Mouse (Mus musculus) kidney, postnatal 0 days (tissue): Measurements from ENCODE around the gene Olfr1381. TPM values are rescaled to one million over a fixed set of nuclear protein-coding genes. Genes with fewer than 3 reads are reported as not detected.
"Not testable (repeated sequence)": the region's sequence is repeated elsewhere in the genome, so short reads cannot be mapped to it uniquely, and the experiment has no call there.

Experiments used
- ATAC-seq: fragments of 200-750 bp; cut with Nextera tagmentation; replicated peaks from 2 replicates; pipeline ENCODE4 v1.8.0; 2017; ENCODE audit warnings: low read depth, moderate number of reproducible peaks, moderate TSS enrichment, moderate library complexity; ENCODE audit not compliant: low FRiP score
- DNase-seq: peaks from one replicate; pipeline ENCODE4 v3.0.0-alpha.2; 2016; ENCODE audit warnings: low spot score
- H3K27ac ChIP-seq: fragments of 300-500 bp; sonication (generic); 2 replicates; pipeline ENCODE4 v1.5.1; 2014; ENCODE audit warnings: mild to moderate bottlenecking
- H3K27me3 ChIP-seq: fragments of 300-500 bp; sonication (generic); 2 replicates; pipeline ENCODE4 v1.6.1; 2014; ENCODE audit warnings: low read length, mixed read lengths; ENCODE audit not compliant: insufficient read depth
- H3K36me3 ChIP-seq: fragments of 300-500 bp; sonication (generic); 2 replicates; pipeline ENCODE4 v1.6.1; 2014; ENCODE audit warnings: low read length, mixed read lengths; ENCODE audit not compliant: insufficient read depth
- H3K4me1 ChIP-seq: fragments of 300-500 bp; sonication (generic); replicated peaks from 2 replicates; pipeline ENCODE4 v1.6.1; 2014; ENCODE audit warnings: antibody characterized with exemption, low read length, mixed read lengths; ENCODE audit not compliant: insufficient read depth
- H3K4me2 ChIP-seq: fragments of 300-500 bp; sonication (generic); 2 replicates; pipeline ENCODE4 v1.6.1; 2014; ENCODE audit warnings: mild to moderate bottlenecking, low read length, moderate library complexity, mixed read lengths
- H3K4me3 ChIP-seq: fragments of 300-500 bp; sonication (generic); replicated peaks from 2 replicates; pipeline ENCODE4 v1.5.1; 2014; ENCODE audit warnings: low read depth, low read length
- H3K9ac ChIP-seq: fragments of 300-500 bp; sonication (generic); 2 replicates; pipeline ENCODE4 v1.6.1; 2014; ENCODE audit warnings: low read depth, low read length
- H3K9me3 ChIP-seq: fragments of 300-500 bp; sonication (generic); replicated peaks from 2 replicates; pipeline ENCODE4 v1.6.1; 2016; ENCODE audit warnings: low read length, inconsistent platforms, mixed read lengths
- CTCF ChIP-seq: IDR thresholded peaks from 2 replicates; pipeline ENCODE4 v1.5.1; 2016; ENCODE audit warnings: antibody characterized with exemption, low read depth, mild to moderate bottlenecking, moderate library complexity
- WGBS: fragments of 180-500 bp; shearing (Covaris S2); extraction: QIAGEN DNeasy Blood & Tissue Kit; methylation state at CpG from one replicate; pipeline ENCODE4 v1.1.7; 2014; 5-methylcytosine and 5-hydroxymethylcytosine counted together
- polyA plus RNA-seq: library from polyadenylated mRNA; unstranded; fragments of >200 nt; fragmentation: Nextera tagmentation; extraction: Ambion mirVana; gene quantifications from 2 replicates; pipeline ENCODE4 v1.2.1, GENCODE M21; 2015

Olfr1381 gene
- polyA plus RNA-seq, 1 experiment from 2014 or later = not detected

DNA sequence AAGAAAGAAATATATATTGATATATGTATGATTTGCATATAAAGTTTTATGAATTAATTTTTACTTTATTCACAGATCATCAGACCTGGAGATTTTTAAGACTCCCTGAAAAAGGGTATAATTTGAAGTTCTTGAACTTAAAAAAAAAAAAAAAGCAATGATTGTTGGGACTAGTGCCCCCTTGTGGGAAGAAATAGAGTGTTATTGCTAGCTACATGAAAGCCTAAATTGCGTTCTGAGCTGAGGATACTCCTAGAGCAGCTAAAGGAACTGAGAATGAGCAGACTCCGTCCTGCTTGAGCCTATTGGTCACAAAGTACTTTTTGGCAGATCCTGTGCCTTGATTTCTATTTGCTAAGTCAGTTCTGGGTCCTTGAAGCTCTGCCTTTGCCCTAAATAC, 31.8 kb downstream of the Olfr1381 start:
- H3K4me3 ChIP-seq, H3K9ac ChIP-seq, H3K4me1 ChIP-seq, H3K36me3 ChIP-seq, H3K27me3 ChIP-seq, H3K4me2 ChIP-seq, H3K9me3 ChIP-seq, ATAC-seq, H3K27ac ChIP-seq: not testable (repeated sequence)
- WGBS = 42% methylated on average over 2 of the region's 2 CpGs
- peak; percentile 44; the same call in 1 of the 2 replicates for TF ChIP-seq CTCF
- DNase-seq = peak; percentile 28

DNA sequence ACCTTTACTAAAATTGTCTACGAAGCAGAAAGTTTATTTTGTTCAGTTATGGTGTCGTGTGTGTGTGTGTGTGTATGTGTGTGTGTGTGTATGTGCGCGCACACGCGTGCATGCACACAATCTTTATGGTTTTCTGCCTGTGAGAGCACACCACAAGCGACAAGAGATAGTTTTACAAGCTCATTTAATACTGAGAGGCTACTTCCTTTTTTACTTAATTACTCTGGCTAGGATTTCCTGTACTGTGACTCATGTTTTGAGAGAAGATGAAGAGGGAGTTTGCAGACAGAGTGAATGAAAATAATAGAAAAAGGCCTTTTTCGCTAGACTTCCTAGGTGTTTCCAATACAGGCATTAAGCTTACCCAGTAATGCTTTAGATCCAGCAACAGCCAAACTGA, 37.2 kb downstream of the Olfr1381 start:
- H3K9ac ChIP-seq, DNase-seq, H3K27me3 ChIP-seq, H3K4me3 ChIP-seq, H3K36me3 ChIP-seq, H3K27ac ChIP-seq, H3K4me1 ChIP-seq, H3K9me3 ChIP-seq, ATAC-seq, H3K4me2 ChIP-seq: not testable (repeated sequence)
- 78% methylated on average over 8 of the region's 8 CpGs for WGBS

DNA sequence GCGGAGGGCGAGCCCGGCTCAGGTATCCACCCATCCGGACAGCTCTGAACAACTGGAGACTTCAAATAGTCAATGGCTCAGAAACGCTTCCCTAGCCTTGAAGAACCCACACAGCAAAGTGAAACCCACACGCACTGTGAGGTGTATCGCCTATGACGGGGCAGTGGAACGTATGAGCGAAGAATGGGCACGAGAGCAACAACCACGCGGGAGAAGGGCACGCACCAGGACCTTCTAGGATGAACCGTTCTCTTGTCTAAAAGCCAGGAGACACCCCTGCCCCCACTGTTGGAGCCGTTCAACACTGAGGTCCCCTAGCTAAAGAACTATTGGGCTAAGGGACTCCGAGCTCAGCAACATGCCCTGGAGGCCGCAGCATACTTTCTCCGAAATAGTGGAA, 47.0 kb downstream of the Olfr1381 start:
- Histone ChIP-seq H3K27me3 (no peaks in the 10 kb centered on the region), H3K4me1 (no peaks in the 10 kb centered on the region), H3K36me3 (no peaks in the 10 kb centered on the region), H3K4me2 (no peak overlapping the region), H3K9ac (no peak overlapping the region), H3K27ac (no peak overlapping the region), H3K4me3 (no peak overlapping the region), H3K9me3 (no peaks in the 10 kb centered on the region)
- 85% methylated on average over 19 of the region's 19 CpGs for WGBS
- no peak for ATAC-seq
- no peak for TF ChIP-seq CTCF
- DNase-seq = no peak

- WGBS = 70% methylated on average over 2 of the region's 2 CpGs
- not testable (repeated sequence) for H3K9me3 ChIP-seq, ATAC-seq
These were observed 53.9 kb downstream of the Olfr1381 start for GRCm38 (mm10) chr11:49597149-49597548.

More at GRCm38 (mm10) chr11:49597149-49597548, 53.9 kb downstream of the Olfr1381 start:
- H3K36me3 ChIP-seq, H3K4me3 ChIP-seq, H3K4me1 ChIP-seq, H3K9ac ChIP-seq, H3K27me3 ChIP-seq, DNase-seq, H3K27ac ChIP-seq, H3K4me2 ChIP-seq: not testable (repeated sequence)
- peak; percentile 34; the same call in 1 of the 2 replicates for TF ChIP-seq CTCF

Other genes with a start within 250 kb of the Olfr1381 start
- not detected in 2 replicates for gene Olfr10, start 238.7 kb upstream of the Olfr1381 start, polyA plus RNA-seq
- not detected in 2 replicates for gene Olfr1391, start 220.7 kb upstream of the Olfr1381 start, polyA plus RNA-seq
- gene Olfr1390, start 208.3 kb upstream of the Olfr1381 start, polyA plus RNA-seq = not detected in 2 replicates
- not detected in 2 replicates for gene Olfr1389, start 120.4 kb upstream of the Olfr1381 start, polyA plus RNA-seq
- gene Olfr1388, start 106.8 kb upstream of the Olfr1381 start, polyA plus RNA-seq = 0.05 and 0.07 TPM in 2 replicates
- not detected in 2 replicates for gene Olfr1387, start 88.1 kb upstream of the Olfr1381 start, polyA plus RNA-seq
- gene Olfr1386, start 78.4 kb upstream of the Olfr1381 start, polyA plus RNA-seq = not detected in 2 replicates
- not detected in 2 replicates for gene Olfr1385, start 54.4 kb upstream of the Olfr1381 start, polyA plus RNA-seq
- not detected in 2 replicates for gene Olfr1384, start 36.7 kb upstream of the Olfr1381 start, polyA plus RNA-seq
- not detected in 2 replicates for gene Olfr1383, start 23.8 kb upstream of the Olfr1381 start, polyA plus RNA-seq
- gene Olfr1382, start 15.2 kb upstream of the Olfr1381 start, polyA plus RNA-seq = not detected in 2 replicates
- not detected in 2 replicates for gene Olfr1380, start 13.4 kb downstream of the Olfr1381 start, polyA plus RNA-seq
- 5.3 and 5.6 TPM in 2 replicates for gene Flt4, start 65.8 kb downstream of the Olfr1381 start, polyA plus RNA-seq
- gene Scgb3a1, start 120.2 kb downstream of the Olfr1381 start, polyA plus RNA-seq = not detected in 2 replicates
- gene Cnot6, start 169.3 kb downstream of the Olfr1381 start, polyA plus RNA-seq = 54.4 and 55.0 TPM in 2 replicates